Mouse (Mus musculus) bone marrow, adult 2 months (tissue): Measurements from ENCODE around the gene Efna1.

Experiments
- CTCF ChIP-seq: fragments of 200-500 bp; IDR thresholded peaks from 2 replicates; pipeline ENCODE4 v1.5.1; 2011; ENCODE audit warnings: low read length, control low read depth; ENCODE audit not compliant: control insufficient read depth, insufficient read depth
- POLR2A ChIP-seq: fragments of 200-500 bp; IDR thresholded peaks from 2 replicates; pipeline ENCODE4 v1.6.1; 2011; ENCODE audit warnings: low read depth, mild to moderate bottlenecking, control low read depth, low read length, borderline replicate concordance; ENCODE audit not compliant: control insufficient read depth

DNA sequence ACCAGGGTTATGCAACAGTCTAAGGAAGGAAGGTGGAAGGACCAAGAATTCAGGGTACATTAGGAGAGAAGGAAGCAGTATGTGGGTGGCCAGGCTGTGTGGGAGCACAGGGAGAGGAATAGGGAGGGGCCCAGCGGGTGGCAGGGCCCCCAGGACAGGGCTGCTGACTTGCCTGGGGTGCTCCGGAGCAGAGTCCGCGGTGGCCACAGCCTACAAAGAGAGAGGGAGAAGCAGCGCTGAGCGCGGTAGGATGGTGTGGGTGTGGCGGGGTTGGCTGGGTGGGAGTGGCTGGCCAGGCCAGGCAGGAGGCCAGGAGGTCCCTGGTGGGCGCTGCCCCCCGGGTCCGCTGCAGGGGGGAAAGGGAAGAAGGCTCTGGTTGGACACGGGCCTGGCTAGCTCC is 42.4 kb downstream of the Efna1 start:
- TF ChIP-seq CTCF (no peak), POLR2A (no peak)
